22 mouse cellular contexts compared by ENCODE assay signal in genomic region chr1:74196621-74197419, GRCm38 (mm10). TPM values are rescaled to one million over a fixed set of nuclear protein-coding genes. Genes with fewer than 3 reads are reported as not detected.
A peak's percentile ranks its signal among the peaks of the same experiment; 100 is the strongest.
DNase-seq lines count a peak whose midpoint lies in the region; ATAC-seq and TF ChIP-seq lines count a peak whose summit lies in the region.
"Had no signal": no experiment of that assay in that cellular context is flagged by ENCODE, and none has a peak within 500 bp of the region (broad histone marks: within the 10 kb centered on the region; RNA-seq: fewer than 3 reads in every experiment).

No protein-coding gene starts in this region.

- H3K4me1 ChIP-seq in kidney, embryonic 14.5 days (ENCODE audit: control insufficient read depth, insufficient read depth, low read length), result no peaks in the 10 kb centered on the region
- H3K4me1 ChIP-seq in liver, embryonic 16.5 days (ENCODE audit: control insufficient read depth, low read depth, low read length), result peaks cover 5% of the 10 kb centered on the region
- no peaks in the 10 kb centered on the region; the same call in 1 of the 2 replicates for H3K4me1 ChIP-seq in thymus, adult 2 months (replicated peaks; ENCODE audit: control insufficient read depth, insufficient read depth, low read length)
- H3K4me1 ChIP-seq: forebrain, embryonic 15.5 days; hindbrain, embryonic 10.5 days had no signal

- TF ChIP-seq CTCF in thymus, adult 2 months (IDR thresholded peaks at IDR 0.05; ENCODE audit: borderline replicate concordance, control insufficient read depth, extremely low read depth, insufficient read depth, low read length, poor library complexity), result no peak

- no peaks in the 10 kb centered on the region for H3K9me3 ChIP-seq in kidney, embryonic 14.5 days (ENCODE audit: control insufficient read depth, low read length)
- no peaks in the 10 kb centered on the region for H3K9me3 ChIP-seq in liver, embryonic 16.5 days (replicated peaks; ENCODE audit: control insufficient read depth, low read length)
- H3K9me3 ChIP-seq: forebrain, embryonic 15.5 days; heart, embryonic 12.5 days; hindbrain, embryonic 10.5 days; megakaryocyte, embryonic 14.5 days; neural tube, embryonic 13.5 days had no signal

- no peak overlapping the region for H3K27ac ChIP-seq in kidney, embryonic 14.5 days (ENCODE audit: low read depth, low read length)
- peak overlapping the region; percentile 79 for H3K27ac ChIP-seq in liver, embryonic 16.5 days (ENCODE audit: low read length)
- H3K27ac ChIP-seq in thymus, adult 2 months (ENCODE audit: control insufficient read depth, insufficient read depth, low read length), result no peak overlapping the region
- H3K27ac ChIP-seq: forebrain, embryonic 15.5 days; hindbrain, embryonic 10.5 days; neural tube, embryonic 13.5 days had no signal

- no peak overlapping the region for H3K4me2 ChIP-seq in kidney, embryonic 14.5 days (replicated peaks; ENCODE audit: low read depth, low read length)
- H3K4me2 ChIP-seq in liver, embryonic 16.5 days (ENCODE audit: low read depth, low read length), result peak overlapping the region; percentile 30; the same call in 1 of the 2 replicates
- H3K4me2 ChIP-seq: forebrain, embryonic 15.5 days; heart, embryonic 12.5 days; neural tube, embryonic 13.5 days had no signal

- peak; percentile 74 for DNase-seq in kidney, adult 11 months
- DNase-seq in kidney, adult 8-10 months, result peak; percentile 77 to 80
- DNase-seq in kidney, postnatal 4 days, result peak; percentile 14 to 50
- DNase-seq in thymus, adult 2 months, result no peak
- DNase-seq in gastrocnemius, adult 18-20 months (ENCODE audit: low spot score), result no peak
- DNase-seq: adrenal gland, adult 2 months; cerebellum, adult 2 months; gastrocnemius, postnatal 14 days; right cerebral cortex, postnatal 4 days had no signal

- H3K27me3 ChIP-seq in kidney, embryonic 14.5 days (ENCODE audit: control insufficient read depth, insufficient read depth, low read length), result no peaks in the 10 kb centered on the region
- no peaks in the 10 kb centered on the region for H3K27me3 ChIP-seq in liver, embryonic 16.5 days (ENCODE audit: control insufficient read depth, insufficient read depth, low read depth, low read length)
- no peaks in the 10 kb centered on the region for H3K27me3 ChIP-seq in thymus, adult 2 months (ENCODE audit: control insufficient read depth, insufficient read depth, low read length)
- H3K27me3 ChIP-seq: forebrain, embryonic 15.5 days; heart, embryonic 12.5 days; neural tube, embryonic 13.5 days had no signal

- no peak; the same call in 1 of the 2 replicates for ATAC-seq in kidney, embryonic 14.5 days (ENCODE audit: low FRiP score, low TSS enrichment)
- peak; percentile 81 for ATAC-seq in liver, embryonic 16.5 days (ENCODE audit: low read depth)
- ATAC-seq in inflammation-experienced regulatory T-cells, adult 6 months, result no peak
- ATAC-seq: forebrain, embryonic 15.5 days had no signal

- WGBS in kidney, embryonic 14.5 days, result 80% methylated on average over 17 of the region's 17 CpGs
- WGBS in liver, embryonic 16.5 days (ENCODE audit: insufficient replicate concordance), result 56% methylated on average over 17 of the region's 17 CpGs
- 90% methylated on average over 17 of the region's 17 CpGs for WGBS in thymus, adult 2 months

- no peak overlapping the region for H3K9ac ChIP-seq in kidney, embryonic 14.5 days (ENCODE audit: low read depth, low read length)
- no peak overlapping the region for H3K9ac ChIP-seq in liver, embryonic 16.5 days (ENCODE audit: low read depth, low read length)
- H3K9ac ChIP-seq: forebrain, embryonic 15.5 days; heart, embryonic 12.5 days; neural tube, embryonic 13.5 days had no signal

- no peak for TF ChIP-seq POLR2A in thymus, adult 2 months (IDR thresholded peaks at IDR 0.05; ENCODE audit: control insufficient read depth, extremely low read depth, insufficient read depth, low read length, poor library complexity)

- H3K4me3 ChIP-seq in kidney, embryonic 14.5 days (ENCODE audit: low read length), result no peak overlapping the region
- H3K4me3 ChIP-seq in liver, embryonic 16.5 days (ENCODE audit: low read depth, low read length), result no peak overlapping the region
- no peak overlapping the region for H3K4me3 ChIP-seq in thymus, adult 2 months (ENCODE audit: control insufficient read depth, insufficient read depth, low read length)
- H3K4me3 ChIP-seq: forebrain, embryonic 15.5 days; heart, embryonic 12.5 days; hindbrain, embryonic 10.5 days; neural tube, embryonic 13.5 days had no signal

- H3K36me3 ChIP-seq in kidney, embryonic 14.5 days (ENCODE audit: control insufficient read depth, insufficient read depth, low read length), result no peaks in the 10 kb centered on the region
- no peaks in the 10 kb centered on the region for H3K36me3 ChIP-seq in liver, embryonic 16.5 days (ENCODE audit: control insufficient read depth, insufficient read depth)
- H3K36me3 ChIP-seq in thymus, adult 2 months (ENCODE audit: control insufficient read depth, insufficient read depth, low read length), result no peaks in the 10 kb centered on the region
- H3K36me3 ChIP-seq: forebrain, embryonic 15.5 days; heart, embryonic 12.5 days; hindbrain, embryonic 10.5 days; neural tube, embryonic 13.5 days had no signal

RNA-seq across cellular contexts. Expression of gene Cxcr1, which starts 2.4 kb away (rescaled TPM):
- polyA plus RNA-seq in kidney, embryonic 14.5 days (2014; fragmentation: Nextera tagmentation; extraction: Ambion mirVana), result not detected in 2 replicates
- polyA plus RNA-seq in liver, embryonic 16.5 days (2015; fragmentation: Nextera tagmentation; extraction: Ambion mirVana), result 0.07 TPM in 1 of 2 replicates, not detected in the other
- not detected in 2 replicates for polyA plus RNA-seq in thymus, adult 2 months (2012; rRNA removed)
- not detected for total RNA-seq in gastrocnemius, adult 18-20 months (2021)
- polyA plus RNA-seq in inflammation-experienced regulatory T-cells, adult 6 months (2017; shearing (Covaris generic)), result not detected
- total RNA-seq: adrenal gland, adult 2 months; ES-E14; gastrocnemius, postnatal 14 days; left cerebral cortex, adult 18-20 months; monocyte, adult 5-6 weeks had no signal
- polyA plus RNA-seq: adrenal gland, adult 2 months; cerebellum, adult 2 months; forebrain, embryonic 15.5 days; heart, embryonic 12.5 days; hindbrain, embryonic 10.5 days; limb, embryonic 11.5 days; lung, embryonic 16.5 days; neural tube, embryonic 13.5 days had no signal

RNA-seq across cellular contexts. Expression of gene Arpc2, which starts 39.1 kb away (rescaled TPM):
- 378 and 417 TPM in 2 replicates for polyA plus RNA-seq in kidney, embryonic 14.5 days (2014; fragmentation: Nextera tagmentation; extraction: Ambion mirVana)
- polyA plus RNA-seq in liver, embryonic 16.5 days (2015; fragmentation: Nextera tagmentation; extraction: Ambion mirVana), result 181 and 187 TPM in 2 replicates
- 263 and 279 TPM in 2 replicates for polyA plus RNA-seq in thymus, adult 2 months (2012; rRNA removed)
- total RNA-seq in gastrocnemius, adult 18-20 months (2021), result 10 to 100 TPM; 71.0 to 82.9 TPM
- polyA plus RNA-seq in inflammation-experienced regulatory T-cells, adult 6 months (2017; shearing (Covaris generic)), result 100 to 1,000 TPM; 611 to 878 (median 637) TPM

RNA-seq across cellular contexts. Expression of gene Cxcr2, which starts 43.0 kb away (rescaled TPM):
- 0.10 TPM in 1 of 2 replicates, not detected in the other for polyA plus RNA-seq in kidney, embryonic 14.5 days (2014; fragmentation: Nextera tagmentation; extraction: Ambion mirVana)
- 1.8 and 2.7 TPM in 2 replicates for polyA plus RNA-seq in liver, embryonic 16.5 days (2015; fragmentation: Nextera tagmentation; extraction: Ambion mirVana)
- polyA plus RNA-seq in thymus, adult 2 months (2012; rRNA removed), result 0.74 and 2.2 TPM in 2 replicates
- not detected for total RNA-seq in gastrocnemius, adult 18-20 months (2021)
- polyA plus RNA-seq in inflammation-experienced regulatory T-cells, adult 6 months (2017; shearing (Covaris generic)), result under 1 TPM in 1 of 3 experiments, not detected in 2; 0.16 TPM
- total RNA-seq: gastrocnemius, postnatal 14 days; left cerebral cortex, adult 18-20 months had no signal
- polyA plus RNA-seq: adrenal gland, adult 2 months had no signal

Comparison
In these comparisons a context has a peak if more than half of its experiments do, and no peak if none do; other contexts are left out.
1. DNase-seq: peak in kidney, adult 11 months (single experiment), kidney, adult 8-10 months (2 of 2) and kidney, postnatal 4 days (2 of 2); none in thymus, adult 2 months (single experiment) and gastrocnemius, adult 18-20 months (single experiment).